Comparison of ENCODE assay signal across 26 mouse cellular contexts in the genomic region with DNA sequence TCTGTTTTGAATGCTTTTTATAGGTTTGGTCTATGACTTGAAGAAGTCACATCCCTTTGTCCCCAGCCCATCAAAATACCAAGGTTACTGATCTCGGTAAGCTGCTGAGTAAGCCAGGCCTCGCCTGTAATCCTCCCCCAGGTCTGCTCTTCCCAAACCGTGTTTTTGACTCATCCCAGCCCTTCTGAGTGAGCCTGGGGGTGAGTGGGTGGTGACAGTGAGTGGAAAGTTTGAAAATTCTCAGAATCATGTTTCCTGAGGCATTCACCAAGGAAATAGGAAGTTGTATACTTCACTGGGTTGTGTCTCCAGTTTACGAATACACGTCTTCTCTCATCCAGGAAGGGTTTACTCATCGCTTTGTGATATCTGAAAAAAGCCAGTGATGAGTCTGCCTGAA.
DNase-seq lines count a peak whose midpoint lies in the region; ATAC-seq lines count a peak whose summit lies in the region.
"Had no signal": no experiment of that assay in that cellular context is flagged by ENCODE, and none has a peak within 500 bp of the region (broad histone marks: within the 10 kb centered on the region; RNA-seq: fewer than 3 reads in every experiment).

No protein-coding gene starts in this region.

- no peak overlapping the region for H3K9ac ChIP-seq in forebrain, embryonic 13.5 days
- no peak overlapping the region for H3K9ac ChIP-seq in heart, embryonic 11.5 days (ENCODE audit: low read depth, low read length)
- H3K9ac ChIP-seq: embryonic facial prominence, embryonic 13.5 days; hindbrain, embryonic 14.5 days; midbrain, embryonic 15.5 days; neural tube, embryonic 13.5 days had no signal

- 79% methylated on average over 6 of the region's 6 CpGs for WGBS in forebrain, embryonic 13.5 days
- WGBS in heart, embryonic 11.5 days (ENCODE audit: insufficient replicate concordance), result 73% methylated on average over 6 of the region's 6 CpGs

- H3K4me3 ChIP-seq in forebrain, embryonic 13.5 days, result no peak overlapping the region
- H3K4me3 ChIP-seq in heart, embryonic 11.5 days (ENCODE audit: low read depth, low read length), result no peak overlapping the region
- H3K4me3 ChIP-seq: embryonic facial prominence, embryonic 13.5 days; heart, adult 2 months; midbrain, embryonic 15.5 days; neural tube, embryonic 13.5 days had no signal

- no peaks in the 10 kb centered on the region for H3K27me3 ChIP-seq in forebrain, embryonic 13.5 days
- H3K27me3 ChIP-seq in heart, embryonic 11.5 days (ENCODE audit: control insufficient read depth, insufficient read depth, low read length), result no peaks in the 10 kb centered on the region
- H3K27me3 ChIP-seq: embryonic facial prominence, embryonic 13.5 days; midbrain, embryonic 15.5 days; neural tube, embryonic 13.5 days had no signal

- H3K36me3 ChIP-seq in forebrain, embryonic 13.5 days (ENCODE audit: poor library complexity, severe bottlenecking), result no peaks in the 10 kb centered on the region
- H3K36me3 ChIP-seq in heart, embryonic 11.5 days (ENCODE audit: control insufficient read depth, insufficient read depth, low read length), result no peaks in the 10 kb centered on the region
- H3K36me3 ChIP-seq: embryonic facial prominence, embryonic 13.5 days; midbrain, embryonic 15.5 days; neural tube, embryonic 13.5 days had no signal

- H3K4me2 ChIP-seq in forebrain, embryonic 13.5 days, result no peak overlapping the region
- H3K4me2 ChIP-seq in heart, embryonic 11.5 days, result no peak overlapping the region
- H3K4me2 ChIP-seq: embryonic facial prominence, embryonic 13.5 days; hindbrain, embryonic 14.5 days; midbrain, embryonic 15.5 days; neural tube, embryonic 13.5 days had no signal

- H3K4me1 ChIP-seq in forebrain, embryonic 13.5 days, result no peaks in the 10 kb centered on the region
- H3K4me1 ChIP-seq in heart, embryonic 11.5 days (ENCODE audit: control insufficient read depth, insufficient read depth, low read length), result no peaks in the 10 kb centered on the region
- H3K4me1 ChIP-seq: embryonic facial prominence, embryonic 13.5 days; midbrain, embryonic 15.5 days; neural tube, embryonic 13.5 days had no signal

- no peak overlapping the region for H3K27ac ChIP-seq in forebrain, embryonic 13.5 days
- no peak overlapping the region for H3K27ac ChIP-seq in heart, embryonic 11.5 days (ENCODE audit: low read depth, low read length)
- H3K27ac ChIP-seq: embryonic facial prominence, embryonic 13.5 days; heart, adult 2 months; hindbrain, embryonic 14.5 days; midbrain, embryonic 15.5 days; neural tube, embryonic 13.5 days had no signal

- no peak for ATAC-seq in forebrain, embryonic 13.5 days
- ATAC-seq in heart, embryonic 11.5 days (replicated peaks; ENCODE audit: insufficient number of reproducible peaks, low FRiP score, low TSS enrichment), result no peak
- ATAC-seq: activated CD4-positive, CD25-positive, alpha-beta regulatory T cell, adult 4 months; forebrain, embryonic 14.5 days; inflammation-experienced regulatory T-cells, adult 6 months; midbrain, embryonic 15.5 days had no signal

- intact Hi-C loops in left cerebral cortex, postnatal 10 days (cut with DNase I), result no loop called here

- no peaks in the 10 kb centered on the region for H3K9me3 ChIP-seq in forebrain, embryonic 13.5 days (replicated peaks)
- no peaks in the 10 kb centered on the region for H3K9me3 ChIP-seq in heart, embryonic 11.5 days (replicated peaks; ENCODE audit: control insufficient read depth, low read length)
- H3K9me3 ChIP-seq: embryonic facial prominence, embryonic 13.5 days; midbrain, embryonic 15.5 days; neural tube, embryonic 13.5 days had no signal

- DNase-seq in left cerebral cortex, adult 18-20 months (ENCODE audit: low spot score in 2 of 2), result peak; percentile 49 to 74
- no peak for DNase-seq in left cerebral cortex, postnatal 10 days (ENCODE audit: extremely low spot score in 1 of 2, low spot score in 2 of 2)
- DNase-seq in brain, adult 2 months (ENCODE audit: low read depth, low spot score), result peak; percentile 89
- DNase-seq in left cerebral cortex, adult 9 months (ENCODE audit: low spot score in 2 of 2), result peak; percentile 52 to 67
- DNase-seq in telencephalon, adult 2 months (ENCODE audit: low read depth, low spot score), result peak; percentile 55
- DNase-seq: adrenal gland, postnatal 10 days; B cell, adult 2 months; cerebellum, adult 2 months; cerebellum, postnatal 36 days; embryo, embryonic 11 days; gastrocnemius, postnatal 36 days; heart, adult 2 months; heart, postnatal 36 days; kidney, adult 18-20 months; kidney, postnatal 4 days; lung, postnatal 4 days; thymus, postnatal 36 days had no signal

Comparison
In these comparisons a context has a peak if more than half of its experiments do, and no peak if none do; other contexts are left out.
1. DNase-seq: peak in left cerebral cortex, adult 18-20 months (2 of 2), brain, adult 2 months (single experiment), left cerebral cortex, adult 9 months (2 of 2) and telencephalon, adult 2 months (single experiment); none in left cerebral cortex, postnatal 10 days (0 of 2).